Mouse (Mus musculus) layer of hippocampus, adult 9-11 months (tissue): ENCODE measurements at regions not wholly inside any gene's neighbourhood (a gene's known extent, or its start where the extent isn't known, plus 50 kb on each side); places are given as distances from the start of the nearest gene placed in this dataset.

ENCODE experiments used
- DNase-seq: peaks from one replicate; pipeline ENCODE4 v3.0.0; 2022

DNA sequence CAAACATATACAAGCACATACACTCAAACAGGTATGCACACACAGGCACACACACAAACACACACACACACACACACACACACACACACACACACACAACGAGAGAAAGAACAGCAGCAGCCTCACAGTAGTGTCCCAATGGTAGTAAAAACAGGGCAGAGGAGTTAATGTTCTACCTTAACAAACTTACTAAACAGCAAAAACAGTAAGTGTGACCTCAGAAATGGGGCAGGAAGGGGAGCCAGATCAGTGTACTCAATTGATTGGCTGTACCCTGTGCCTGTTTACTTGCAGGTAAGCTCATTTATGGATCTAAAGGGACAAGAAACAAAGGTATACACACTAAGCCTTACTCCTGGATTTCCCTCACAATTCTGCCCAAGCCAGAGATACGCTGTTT is 53.6 kb upstream of the Ell2 start:
- no peak for DNase-seq
